Mouse (Mus musculus) neural tube, embryonic 10.5 days (tissue): Measurements from ENCODE around the gene Cpeb3.
"Not testable (repeated sequence)": the region's sequence is repeated elsewhere in the genome, so short reads cannot be mapped to it uniquely, and the experiment has no call there.

Source experiments
- DNase-seq: peaks from one replicate; pipeline ENCODE4 v3.0.0-alpha.2; 2017; ENCODE audit warnings: low spot score; ENCODE audit errors: extremely low spot score

Gene Cpeb3

DNA sequence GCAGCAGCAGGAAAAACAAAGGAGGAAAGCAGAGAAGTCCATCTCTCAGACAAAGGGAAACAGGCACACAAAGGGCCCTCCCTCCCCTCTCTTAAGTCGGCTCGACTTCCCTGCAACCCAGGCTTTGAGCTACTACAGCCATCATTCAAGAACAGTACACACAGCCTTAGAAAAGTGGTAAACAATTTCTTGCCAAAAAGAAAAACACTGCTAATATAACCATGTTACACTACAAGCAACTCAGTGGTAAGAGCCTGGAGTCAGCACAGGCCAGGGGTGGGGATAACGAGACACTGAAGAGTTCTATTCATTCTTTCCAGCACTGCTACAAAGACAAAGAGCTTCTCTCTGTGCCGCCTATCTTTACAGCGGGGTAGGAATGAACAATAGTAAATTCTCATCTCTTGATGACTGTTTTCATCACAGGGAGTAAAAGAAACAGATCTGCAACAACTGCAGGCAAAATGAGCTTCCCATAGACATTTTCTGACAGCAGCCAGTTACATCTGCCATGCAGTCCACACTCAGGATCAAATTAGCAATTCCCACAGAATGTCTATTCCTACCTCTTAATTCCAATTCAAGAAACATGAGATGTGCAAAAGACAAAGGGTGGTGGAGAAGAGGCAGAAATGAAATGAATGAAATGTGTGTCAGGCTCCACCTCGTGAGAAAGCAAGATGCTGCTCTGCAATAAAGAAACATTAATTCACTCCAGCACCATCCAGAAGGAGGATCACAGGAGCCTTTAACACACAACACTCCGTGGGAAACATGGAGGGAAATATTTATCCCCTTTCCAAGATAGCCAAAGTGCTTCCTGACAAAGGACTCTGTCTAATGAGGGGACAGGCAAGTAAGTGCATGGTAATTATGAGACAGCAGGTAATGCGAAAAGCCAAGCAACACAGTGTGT, 118.0 kb downstream of the Cpeb3 start:
- DNase-seq: peak; percentile 26

DNA sequence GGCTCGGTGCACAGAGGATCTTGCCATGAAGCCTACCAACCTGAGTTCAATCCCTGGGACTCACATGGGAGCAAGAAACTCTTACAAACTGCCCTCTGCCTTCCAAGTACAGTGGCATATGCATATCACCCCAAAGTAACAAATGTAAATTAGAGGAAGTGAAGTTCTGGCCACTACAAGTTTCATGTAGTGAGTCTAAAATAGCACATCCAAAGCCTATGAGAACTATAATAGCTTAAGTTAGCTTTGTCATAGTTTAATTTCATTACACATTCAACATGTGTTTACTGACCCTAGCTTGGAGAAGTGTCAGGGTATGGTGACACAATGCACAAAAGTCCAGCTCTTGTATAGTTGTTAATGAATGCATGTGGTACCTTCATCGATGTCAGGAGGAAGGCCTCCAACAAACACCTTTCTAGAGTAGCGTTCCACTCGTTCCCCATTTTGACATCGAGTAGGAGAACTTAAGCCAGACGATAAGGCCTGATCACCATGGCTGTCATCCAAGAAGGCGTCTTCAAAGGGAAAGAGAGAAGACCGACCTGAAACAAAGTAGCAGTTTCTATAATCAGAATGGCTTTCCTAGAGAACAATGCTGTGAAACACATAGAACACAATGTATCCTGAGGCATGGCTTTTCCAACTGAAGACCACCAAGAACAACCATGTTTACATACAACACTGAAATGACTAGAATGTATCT, 120.2 kb downstream of the Cpeb3 start:
- peak; percentile 1 for DNase-seq

DNA sequence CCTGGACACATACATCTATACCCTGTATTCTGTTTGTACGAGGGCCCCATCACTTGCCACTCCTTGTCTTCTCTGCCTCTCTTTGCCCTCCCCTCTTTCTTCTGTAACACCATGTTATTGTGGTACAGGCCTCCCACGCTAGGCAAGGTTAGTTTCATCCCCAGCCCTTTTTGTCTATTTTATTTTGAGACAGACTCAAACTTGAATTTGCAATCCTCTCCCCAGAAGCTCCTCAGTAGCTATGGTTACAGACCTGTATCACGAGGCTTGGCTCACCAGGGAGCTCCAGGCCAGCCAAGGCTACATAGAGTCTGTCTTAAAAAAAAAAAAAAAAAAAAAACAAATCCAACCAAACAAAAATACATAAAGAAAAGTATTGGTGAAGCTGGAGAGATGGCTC, 123.9 kb downstream of the Cpeb3 start:
- peak; percentile 1 for DNase-seq

DNA sequence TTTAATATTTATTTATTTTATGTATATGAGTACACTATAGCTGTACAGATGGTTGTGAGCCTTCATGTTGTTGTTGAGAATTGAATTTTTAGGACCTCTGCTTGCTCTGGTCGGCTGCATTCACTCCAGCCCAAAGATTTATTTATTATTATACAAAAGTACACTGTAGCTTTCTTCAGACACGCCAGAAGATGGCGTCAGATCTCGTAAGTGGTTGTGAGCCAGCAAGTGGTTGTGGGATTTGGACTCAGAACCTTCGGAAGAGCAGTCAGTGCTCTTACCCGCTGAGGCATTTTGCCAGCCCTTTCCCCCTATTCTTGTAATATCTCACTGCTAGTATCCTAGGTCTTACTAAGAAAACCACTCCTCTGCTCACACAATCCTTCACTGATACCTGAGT, 126.9 kb downstream of the Cpeb3 start:
- DNase-seq: peak; percentile 10

DNA sequence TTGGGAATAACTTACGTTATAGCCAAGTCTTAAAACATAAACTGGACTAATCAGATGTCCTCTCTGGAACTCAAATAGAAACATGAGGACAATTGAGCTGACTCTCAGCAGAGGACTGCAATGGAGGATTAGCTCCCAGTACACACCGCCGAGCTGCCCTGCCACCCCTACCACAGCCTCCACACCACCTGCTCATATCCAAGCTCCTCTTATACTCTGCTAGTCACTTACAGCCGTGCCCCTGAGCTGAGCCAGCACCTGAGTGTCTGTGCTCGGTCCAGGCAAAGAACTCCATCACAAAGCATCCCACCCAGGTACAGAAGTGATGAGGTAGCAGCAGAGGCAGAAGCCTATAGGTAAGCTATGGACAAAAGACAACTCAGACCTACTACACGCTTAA, 129.2 kb downstream of the Cpeb3 start:
- DNase-seq: no peak

DNA sequence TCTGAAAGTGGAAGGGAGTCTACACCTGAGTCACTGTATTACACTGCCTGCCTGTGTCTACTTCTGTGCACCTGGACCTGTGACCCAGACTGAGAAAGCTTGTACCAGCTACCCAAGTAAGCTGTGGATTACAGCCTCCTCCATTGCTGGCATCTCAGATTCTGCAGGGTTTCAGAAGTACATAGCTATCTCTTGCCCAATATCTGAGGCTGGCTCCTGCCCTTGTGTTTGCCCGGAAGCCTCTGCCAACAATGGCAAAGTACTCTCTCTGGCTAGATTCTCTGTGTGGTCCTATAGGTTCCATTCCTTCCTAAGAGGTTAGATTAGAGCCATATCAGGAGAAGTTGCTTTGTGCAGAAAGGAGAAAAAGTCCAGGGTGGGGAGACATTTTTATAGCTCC, 129.8 kb downstream of the Cpeb3 start:
- DNase-seq: no peak

DNA sequence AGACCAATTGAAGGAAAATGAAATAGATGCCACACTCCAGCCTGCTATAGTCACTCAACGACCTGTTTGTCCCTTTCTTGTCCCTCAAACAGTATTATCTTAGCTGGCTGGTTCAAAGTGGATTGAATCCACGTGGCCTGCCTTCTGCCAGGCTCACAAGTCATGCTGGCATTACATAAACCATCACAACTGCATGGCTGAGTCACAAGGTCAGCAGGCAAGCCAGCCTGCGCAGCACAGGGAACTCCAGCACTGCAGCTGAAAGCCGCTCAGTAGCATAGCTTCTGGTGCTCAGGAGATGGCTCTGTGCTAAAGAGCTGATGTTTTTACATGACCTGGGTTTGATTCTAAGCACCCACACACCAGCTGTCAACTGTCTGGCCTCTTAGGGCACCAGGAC, 130.3 kb downstream of the Cpeb3 start:
- no peak for DNase-seq

DNA sequence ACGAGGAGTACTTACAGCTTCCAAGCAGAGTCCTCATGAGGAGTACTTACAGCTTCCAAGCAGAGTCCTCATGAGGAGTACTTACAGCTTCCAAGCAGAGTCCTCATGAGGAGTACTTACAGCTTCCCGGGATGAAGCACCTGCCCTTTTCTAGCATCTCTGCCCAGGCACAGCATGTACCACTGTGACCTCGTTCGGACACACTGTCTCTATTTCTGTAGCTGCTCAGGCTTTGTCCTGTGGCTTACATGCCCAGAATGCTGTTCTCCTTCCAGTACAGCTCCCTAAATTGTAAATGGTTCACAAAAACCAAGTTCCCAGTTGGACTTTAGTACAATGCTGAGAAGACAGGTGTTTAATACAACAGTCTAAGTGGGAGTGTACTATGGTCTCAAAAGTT, 131.1 kb downstream of the Cpeb3 start:
- not testable (repeated sequence) for DNase-seq

DNA sequence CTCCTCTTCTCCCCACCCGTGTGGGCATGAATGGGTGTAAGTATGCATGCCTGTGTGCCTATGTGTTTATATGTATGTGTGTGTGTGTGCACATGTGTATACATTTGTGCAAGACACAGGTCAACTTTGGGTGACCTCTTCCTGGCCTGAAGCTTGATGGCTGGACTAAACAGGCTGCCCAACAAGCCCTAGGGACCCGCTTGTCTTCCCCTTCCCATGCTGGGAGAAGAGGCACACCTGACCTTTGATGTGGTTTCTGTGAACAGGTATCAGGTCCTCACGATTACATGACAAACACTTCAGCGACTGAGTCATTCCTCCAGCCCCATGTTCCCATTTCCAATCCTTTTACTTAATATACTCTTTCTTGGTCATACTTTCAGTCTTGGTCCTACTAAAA, 131.8 kb downstream of the Cpeb3 start:
- no peak for DNase-seq

DNA sequence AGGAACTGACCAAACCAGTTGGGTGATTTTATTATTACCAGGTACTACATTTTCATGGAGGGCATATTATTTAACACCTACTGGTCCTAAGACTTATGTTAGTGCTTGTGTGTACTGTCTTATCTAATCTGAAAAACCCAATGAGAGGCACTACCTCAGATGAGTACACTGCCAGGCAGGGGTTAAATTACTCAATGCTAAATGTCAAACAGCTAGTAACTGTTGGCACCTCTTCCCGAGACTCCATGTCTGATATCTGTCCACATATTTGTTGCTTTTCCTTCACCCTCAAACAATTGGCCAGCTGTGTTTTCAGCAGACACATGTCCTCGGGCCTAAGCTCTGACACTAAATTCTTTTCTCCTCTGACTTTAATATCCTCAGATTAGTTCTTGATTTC, 132.3 kb downstream of the Cpeb3 start:
- no peak for DNase-seq

DNA sequence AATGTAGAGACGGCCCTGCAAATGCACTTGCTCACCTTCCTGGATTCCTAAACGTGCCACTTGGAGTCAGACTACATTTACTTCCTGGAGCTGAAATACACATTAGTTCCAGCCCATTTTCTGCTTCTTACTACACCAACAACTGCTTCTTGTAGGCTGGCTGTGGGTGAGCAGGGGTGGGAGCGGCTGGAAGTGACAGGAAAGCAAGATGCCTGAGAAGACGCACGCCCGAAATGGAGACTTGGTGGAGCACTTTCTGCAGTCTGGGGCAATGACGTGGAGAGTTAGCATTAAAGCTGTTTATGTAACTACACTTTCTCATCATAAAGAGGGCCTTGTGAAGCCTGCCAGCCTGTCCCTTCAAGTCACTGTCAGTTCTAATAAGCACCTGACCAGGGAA, 132.7 kb downstream of the Cpeb3 start:
- DNase-seq: no peak

DNA sequence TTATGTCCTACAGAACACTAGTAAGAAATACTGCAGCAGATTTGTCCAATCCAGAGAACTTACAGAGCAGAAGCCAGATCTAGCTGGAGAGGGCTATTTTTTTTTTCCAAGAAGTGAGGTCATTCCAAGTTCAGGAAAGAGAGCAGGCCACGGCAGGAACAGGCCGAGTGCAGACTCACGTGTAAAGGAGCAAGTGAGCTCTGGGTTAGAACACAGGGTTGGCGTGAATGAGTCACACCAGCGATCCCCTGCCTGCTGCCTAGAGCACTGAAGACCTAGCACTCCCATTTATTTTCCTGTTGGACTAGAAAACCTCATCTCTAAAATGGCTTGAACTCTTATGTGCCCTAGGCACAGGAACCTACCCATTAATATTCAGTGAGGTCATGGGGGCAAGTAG, 133.7 kb downstream of the Cpeb3 start:
- DNase-seq: no peak

DNA sequence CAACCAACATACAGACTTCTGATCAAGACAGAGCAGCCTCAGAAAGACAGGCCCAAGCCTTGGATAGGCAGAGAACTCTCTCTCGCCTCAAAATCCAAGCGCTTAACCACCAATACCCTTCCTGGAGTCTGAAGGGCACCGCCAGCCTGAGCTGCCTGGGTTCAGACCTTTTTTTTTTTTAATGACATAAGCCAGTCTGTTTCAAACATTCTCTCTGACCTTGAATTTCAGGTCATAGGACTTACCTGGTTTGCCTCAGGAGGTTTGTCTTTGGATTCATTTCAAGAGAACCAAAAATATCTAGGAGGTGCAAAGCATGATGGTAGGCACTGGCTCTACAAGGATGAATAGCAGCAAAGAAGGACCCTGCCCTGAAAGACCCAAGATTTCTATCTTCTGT, 134.1 kb downstream of the Cpeb3 start:
- no peak for DNase-seq

DNA sequence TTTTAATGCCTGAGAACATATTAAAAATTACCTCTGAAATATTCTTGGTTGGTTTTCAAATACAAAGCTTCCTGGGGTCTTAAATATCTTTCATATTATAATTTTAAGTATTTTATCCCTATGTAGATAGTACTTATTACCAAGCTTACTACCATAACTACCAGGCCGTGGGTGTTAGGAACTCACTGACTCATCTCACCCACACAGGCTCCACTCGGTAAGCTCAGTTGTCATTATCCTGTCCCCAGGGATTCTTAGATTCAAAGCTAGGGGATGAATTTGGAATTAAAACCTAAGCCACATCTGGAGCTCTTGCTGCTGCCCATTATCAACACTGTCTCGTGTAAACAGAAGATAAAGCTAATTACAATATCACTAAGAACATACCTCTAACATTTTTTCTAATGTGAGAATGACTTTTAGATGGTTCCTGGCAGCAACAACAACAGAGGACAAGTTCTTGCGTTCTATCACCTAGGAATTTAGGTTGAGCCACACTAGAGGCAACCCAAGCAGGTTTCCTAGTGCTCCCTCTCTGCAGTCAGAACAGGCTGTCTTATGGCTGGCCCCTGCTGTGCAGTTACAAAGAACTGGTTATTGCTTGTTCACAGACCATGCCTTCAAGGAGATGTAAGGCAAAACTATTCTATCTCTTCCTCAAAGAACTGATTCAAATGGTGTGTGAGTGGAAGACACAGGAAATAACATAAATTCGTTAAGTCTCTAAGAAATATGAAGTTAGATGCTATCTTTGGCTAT, 135.4 kb downstream of the Cpeb3 start:
- no peak for DNase-seq

DNA sequence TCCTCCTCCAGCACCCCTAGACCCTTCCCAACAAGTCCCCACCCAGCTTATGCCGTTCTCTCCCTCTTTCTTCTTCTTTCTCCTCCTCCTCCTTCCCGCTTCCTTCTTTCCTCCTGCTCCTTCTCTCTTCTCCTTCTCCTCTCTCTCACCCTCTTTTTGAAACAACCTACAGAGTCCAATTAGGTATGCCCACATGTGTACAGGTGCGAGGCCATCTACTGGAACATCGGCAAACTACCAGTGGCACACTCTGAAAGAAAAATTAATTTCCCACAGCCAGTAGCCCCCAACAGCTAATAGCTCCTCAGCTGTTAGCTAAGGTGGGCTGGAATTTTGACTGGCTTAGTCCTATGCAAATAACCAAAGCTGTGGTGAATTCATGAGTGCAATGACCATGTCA, 139.2 kb downstream of the Cpeb3 start:
- no peak for DNase-seq

DNA sequence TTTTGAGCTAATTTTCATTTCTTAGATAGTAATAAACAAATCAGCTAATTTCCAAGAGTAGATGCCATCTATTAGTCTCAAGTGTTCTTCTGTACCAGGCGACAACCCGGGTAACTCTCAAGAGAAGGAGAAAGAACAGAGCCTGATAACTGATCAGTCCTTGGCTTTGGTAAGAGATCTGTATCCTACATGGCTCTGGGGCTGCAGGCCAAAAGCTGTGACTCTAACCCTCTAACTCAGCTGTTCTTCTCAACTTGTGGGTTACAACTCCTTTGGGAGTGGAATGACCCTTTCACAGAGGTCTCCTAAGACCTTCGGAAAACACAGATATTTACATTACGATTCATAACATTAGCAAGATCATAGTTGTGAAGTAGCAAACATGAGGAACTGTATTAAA, 148.3 kb downstream of the Cpeb3 start:
- no peak for DNase-seq

DNA sequence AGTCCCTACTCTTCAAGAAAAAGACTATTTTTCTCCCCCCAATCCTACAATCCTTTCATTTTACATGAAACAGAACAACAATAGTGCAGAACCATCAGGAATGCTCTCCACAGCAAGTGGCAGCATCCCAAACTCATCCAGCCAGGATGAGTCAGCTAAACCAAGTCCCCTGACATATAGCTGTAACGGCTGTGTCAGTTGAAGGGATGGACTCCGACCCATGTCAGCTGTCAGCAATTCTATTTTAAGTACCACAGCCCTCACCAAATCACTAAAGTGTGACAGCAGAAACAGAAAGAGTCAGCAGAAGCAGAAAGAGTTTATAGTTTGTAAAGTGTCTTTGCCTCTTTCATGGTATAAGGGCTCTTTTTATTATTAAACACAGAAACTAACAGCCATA, 148.8 kb downstream of the Cpeb3 start:
- DNase-seq: no peak

DNA sequence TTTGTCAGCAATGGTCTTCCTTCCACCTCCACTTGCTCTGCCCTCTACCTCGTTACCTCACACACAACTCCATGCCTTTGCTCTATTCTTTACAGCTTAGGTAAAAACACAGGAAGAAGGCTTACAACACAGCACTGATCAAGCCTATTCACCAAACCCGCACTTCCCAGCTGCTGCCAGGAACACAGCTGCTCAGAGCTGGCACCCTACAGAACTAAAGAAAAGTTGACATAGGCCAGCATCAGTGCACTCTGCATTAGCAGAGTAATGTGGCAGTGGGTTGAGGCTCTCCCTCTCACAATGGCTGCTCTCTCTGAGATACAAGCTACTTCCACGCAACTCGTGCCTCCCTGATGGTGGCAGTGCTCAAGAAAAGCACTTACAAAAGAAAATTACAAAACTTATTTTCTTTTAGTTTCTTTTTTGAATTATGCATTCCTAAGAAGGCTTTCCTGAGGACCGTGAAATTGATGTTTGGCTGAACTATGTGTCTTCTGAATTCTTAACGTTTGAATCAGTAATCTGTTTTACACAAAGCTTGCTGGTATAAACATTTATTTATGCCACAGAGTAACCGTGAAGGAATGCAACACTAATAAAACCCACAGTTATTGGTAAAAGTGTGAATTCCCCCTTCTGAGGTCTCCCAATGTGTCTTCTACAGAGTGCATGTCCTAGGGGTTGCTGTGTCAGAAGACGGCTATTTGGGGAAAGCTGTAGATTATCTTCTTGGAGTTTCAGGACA, 151.1 kb downstream of the Cpeb3 start:
- DNase-seq: no peak

DNA sequence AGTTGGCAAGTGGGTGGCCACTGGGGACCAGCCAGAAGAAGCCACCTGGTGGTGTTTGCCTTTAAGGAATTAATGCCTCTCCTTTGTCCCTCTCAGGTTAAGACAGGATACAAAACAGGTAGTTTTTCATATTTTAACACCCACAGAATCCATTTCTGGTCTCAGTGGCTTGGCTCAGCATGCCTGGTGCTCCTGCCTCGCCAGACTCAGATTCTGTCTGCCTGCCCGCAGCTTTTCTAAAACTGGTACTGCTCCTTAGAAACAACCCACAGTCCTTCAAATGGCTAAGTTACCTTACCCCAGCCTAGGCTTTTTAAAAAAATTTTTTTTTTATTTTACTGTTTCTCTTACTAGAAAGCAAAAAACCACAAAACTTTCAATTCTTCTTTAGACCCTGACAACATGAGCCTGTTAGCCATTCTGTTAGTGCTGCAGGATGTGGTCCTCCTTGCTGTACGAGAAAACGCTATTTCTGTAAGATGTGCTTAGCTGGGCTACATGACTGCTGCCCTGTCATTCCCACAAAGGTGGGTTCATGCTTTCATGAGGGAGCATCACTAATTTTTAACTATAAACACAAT, 152.3 kb downstream of the Cpeb3 start:
- no peak for DNase-seq

DNA sequence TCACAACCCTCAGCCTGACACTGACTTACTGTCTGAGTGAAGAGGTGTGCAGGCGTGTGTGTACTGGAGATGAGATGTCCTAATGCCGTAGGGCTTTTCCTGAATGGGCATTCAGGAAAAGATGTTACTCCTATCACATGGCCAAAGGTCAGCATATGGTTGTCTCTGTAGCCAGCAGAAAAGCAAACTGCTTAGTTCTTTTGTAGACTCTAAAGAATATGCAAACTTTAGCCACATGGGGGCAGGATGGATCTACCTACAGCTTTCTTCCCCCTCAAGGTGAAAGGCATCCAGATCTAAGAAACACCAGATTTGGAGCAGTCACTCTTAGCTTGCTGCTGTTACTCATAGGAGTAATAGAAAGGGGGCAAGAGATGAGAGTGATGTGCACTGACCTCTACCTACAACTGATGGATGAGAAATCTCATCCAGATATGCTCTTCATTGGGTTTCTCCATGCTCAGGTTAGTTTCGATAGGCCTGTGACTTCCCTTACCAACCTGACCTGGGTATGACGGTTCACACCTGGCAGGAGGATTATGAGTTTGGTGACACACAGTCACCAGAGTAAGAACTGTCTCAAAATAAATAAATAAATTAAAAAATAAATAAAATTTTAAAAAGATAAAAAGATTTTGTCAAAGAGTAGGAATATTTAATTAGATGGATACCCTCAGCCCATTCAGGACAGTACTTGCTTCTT, 157.6 kb downstream of the Cpeb3 start:
- DNase-seq: peak; percentile 19
